Mouse (Mus musculus) thymus, adult 2 months (tissue): ENCODE measurements at regions not wholly inside any gene's neighbourhood (a gene's known extent, or its start where the extent isn't known, plus 50 kb on each side); places are given as distances from the start of the nearest gene placed in this dataset.

Experiments
- CTCF ChIP-seq: fragments of 200-500 bp; IDR thresholded peaks from 2 replicates; pipeline ENCODE4 v1.5.1; 2012; ENCODE audit warnings: mild to moderate bottlenecking, control low read depth, low read length, moderate library complexity, borderline replicate concordance; ENCODE audit not compliant: control insufficient read depth, poor library complexity, insufficient read depth; ENCODE audit errors: extremely low read depth
- POLR2A ChIP-seq: fragments of 200-500 bp; IDR thresholded peaks from 2 replicates; pipeline ENCODE4 v1.6.1; 2012; ENCODE audit warnings: mild to moderate bottlenecking, low read length, control low read depth, moderate library complexity; ENCODE audit not compliant: control insufficient read depth, poor library complexity, insufficient read depth; ENCODE audit errors: extremely low read depth

GRCm38 (mm10) chr15:67545745-67546144, 1045.0 kb upstream of the Lrrc6 start:
- TF ChIP-seq CTCF (no peak), POLR2A (no peak)
